Mouse (Mus musculus) spleen, postnatal 10 days (tissue): ENCODE measurements at regions not wholly inside any gene's neighbourhood (a gene's known extent, or its start where the extent isn't known, plus 50 kb on each side); places are given as distances from the start of the nearest gene placed in this dataset.

ENCODE experiments used
- DNase-seq, 2 experiments: peaks; one replicate each; pipeline ENCODE4 v3.0.0; 2021 to 2022; ENCODE audit warnings: low spot score in 2 of 2

GRCm38 (mm10) chr14:106608341-106608927, 502.4 kb downstream of the Trim52 start:
- no peak for DNase-seq
